Mouse (Mus musculus) heart, postnatal 0 days (tissue): Measurements from ENCODE around the gene Usp17lb.
"Not testable (repeated sequence)": the region's sequence is repeated elsewhere in the genome, so short reads cannot be mapped to it uniquely, and the experiment has no call there.

ENCODE experiments used
- CTCF ChIP-seq: IDR thresholded peaks from 2 replicates; pipeline ENCODE4 v1.5.1; 2016; ENCODE audit warnings: antibody characterized with exemption, control low read depth, low read depth
- EP300 ChIP-seq: IDR thresholded peaks from 2 replicates; pipeline ENCODE4 v1.6.1; 2016; ENCODE audit warnings: antibody characterized with exemption, low read depth

GRCm38 (mm10) chr7:104856709-104857108 is 14.3 kb upstream of the Usp17lb start, which contains the start of gene Usp17la:
- TF ChIP-seq CTCF, EP300: not testable (repeated sequence)
